Mouse (Mus musculus) frontal cortex, postnatal 25 days (tissue): ENCODE measurements around the gene Hcn2.

Source experiments
- DNase-seq, 2 experiments: peaks; one replicate each; pipeline ENCODE4 v3.0.0; 2022; ENCODE audit warnings: low spot score in 2 of 2

Gene Hcn2

GRCm38 (mm10) chr10:79708668-79709067 is 7.8 kb upstream of the Hcn2 start:
- no peak for DNase-seq

GRCm38 (mm10) chr10:79709307-79709706 is 7.1 kb upstream of the Hcn2 start:
- no peak for DNase-seq

GRCm38 (mm10) chr10:79712029-79712428 is 4.4 kb upstream of the Hcn2 start:
- DNase-seq = no peak

GRCm38 (mm10) chr10:79712499-79713126 is 3.8 kb upstream of the Hcn2 start:
- peak; percentile 76 to 77 for DNase-seq

- DNase-seq = no peak
Measured at GRCm38 (mm10) chr10:79713163-79713562, 3.3 kb upstream of the Hcn2 start.

GRCm38 (mm10) chr10:79714996-79715395 is 1.4 kb upstream of the Hcn2 start:
- no peak for DNase-seq

GRCm38 (mm10) chr10:79716988-79717355 is 538 bp downstream of the Hcn2 start:
- peak in 1 of 2 experiments; percentile 44 for DNase-seq

GRCm38 (mm10) chr10:79717640-79718357 is 1.4 kb downstream of the Hcn2 start:
- DNase-seq = no peak

GRCm38 (mm10) chr10:79721089-79721488 is 4.7 kb downstream of the Hcn2 start:
- DNase-seq = no peak

GRCm38 (mm10) chr10:79723047-79723446 is 6.6 kb downstream of the Hcn2 start:
- DNase-seq = no peak

GRCm38 (mm10) chr10:79723692-79724091 is 7.3 kb downstream of the Hcn2 start:
- no peak for DNase-seq

- no peak for DNase-seq
Measured at GRCm38 (mm10) chr10:79726090-79726489, 9.7 kb downstream of the Hcn2 start.

GRCm38 (mm10) chr10:79728323-79729249 is 12.2 kb downstream of the Hcn2 start:
- DNase-seq = no peak

GRCm38 (mm10) chr10:79729357-79729965 is 13.0 kb downstream of the Hcn2 start:
- DNase-seq = no peak

GRCm38 (mm10) chr10:79732500-79732899 is 16.1 kb downstream of the Hcn2 start:
- DNase-seq = no peak

GRCm38 (mm10) chr10:79733847-79734246 is 17.4 kb downstream of the Hcn2 start:
- DNase-seq = no peak

GRCm38 (mm10) chr10:79735361-79735760 is 18.9 kb downstream of the Hcn2 start:
- no peak for DNase-seq

- no peak for DNase-seq
Measured at GRCm38 (mm10) chr10:79736706-79737105, 20.3 kb downstream of the Hcn2 start.

GRCm38 (mm10) chr10:79738259-79738658 is 21.8 kb downstream of the Hcn2 start:
- no peak for DNase-seq

- DNase-seq = no peak
Measured at GRCm38 (mm10) chr10:79739234-79739633, 22.8 kb downstream of the Hcn2 start.

GRCm38 (mm10) chr10:79740863-79741262 is 24.4 kb downstream of the Hcn2 start:
- DNase-seq = no peak

GRCm38 (mm10) chr10:79743161-79743560 is 26.7 kb downstream of the Hcn2 start:
- no peak for DNase-seq
